Mouse (Mus musculus) heart, adult 8-10 months (tissue): ENCODE results near the gene Spry1. TPM values are rescaled to one million over a fixed set of nuclear protein-coding genes. Genes with fewer than 3 reads are reported as not detected.

Experiments
- DNase-seq: peaks from one replicate; pipeline ENCODE4 v3.0.0; 2022; ENCODE audit warnings: low spot score
- total RNA-seq, 4 experiments: library from RNA; stranded (reverse); gene quantifications; 2 replicates each; pipeline ENCODE4 v1.2.4; 2022

Gene Spry1
- total RNA-seq, 4 experiments from 2014 or later = 14.5 to 17.3 (median 15.5) TPM

DNA sequence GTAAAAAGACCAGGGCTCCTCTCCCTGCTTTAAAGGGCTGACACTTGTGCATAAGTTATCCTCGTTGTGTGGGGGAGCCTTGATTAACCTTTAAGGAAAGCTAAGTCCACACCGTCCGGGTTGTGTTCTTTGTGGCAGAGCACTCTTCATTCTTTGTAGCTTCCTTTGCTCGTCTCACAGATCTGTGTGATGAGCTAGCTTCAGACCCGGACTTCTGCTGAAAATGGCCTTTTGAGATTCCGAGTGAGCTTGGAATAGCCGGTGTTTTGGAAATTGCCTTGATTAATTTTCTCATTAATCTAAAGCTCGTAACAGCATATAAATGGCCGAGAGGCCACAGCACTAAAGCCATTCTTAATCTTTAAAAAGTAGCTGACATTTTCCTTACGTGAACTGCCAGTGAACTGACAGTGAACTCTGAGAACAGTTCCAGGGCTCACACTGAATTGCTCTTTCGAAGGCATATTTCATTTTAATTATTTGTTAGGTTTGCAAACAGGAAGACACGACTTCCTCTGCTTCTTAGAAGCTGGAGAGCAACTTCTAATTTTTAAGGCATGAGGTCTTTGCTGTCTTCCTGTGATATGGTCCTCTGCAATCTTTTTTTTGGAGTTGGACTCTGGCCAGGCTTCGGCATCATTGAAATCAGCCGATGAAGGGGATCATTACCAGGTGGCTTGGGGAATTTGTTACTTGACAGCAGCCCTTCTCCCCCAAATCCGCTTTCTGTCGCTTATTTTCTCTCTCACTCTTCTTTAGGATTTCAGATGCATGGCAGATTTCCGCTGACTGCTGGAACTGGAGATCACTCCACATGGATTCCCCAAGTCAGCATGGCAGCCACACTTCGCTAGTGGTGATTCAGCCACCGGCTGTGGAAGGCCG, 2.3 kb downstream of the Spry1 start:
- peak; percentile 64 for DNase-seq

DNA sequence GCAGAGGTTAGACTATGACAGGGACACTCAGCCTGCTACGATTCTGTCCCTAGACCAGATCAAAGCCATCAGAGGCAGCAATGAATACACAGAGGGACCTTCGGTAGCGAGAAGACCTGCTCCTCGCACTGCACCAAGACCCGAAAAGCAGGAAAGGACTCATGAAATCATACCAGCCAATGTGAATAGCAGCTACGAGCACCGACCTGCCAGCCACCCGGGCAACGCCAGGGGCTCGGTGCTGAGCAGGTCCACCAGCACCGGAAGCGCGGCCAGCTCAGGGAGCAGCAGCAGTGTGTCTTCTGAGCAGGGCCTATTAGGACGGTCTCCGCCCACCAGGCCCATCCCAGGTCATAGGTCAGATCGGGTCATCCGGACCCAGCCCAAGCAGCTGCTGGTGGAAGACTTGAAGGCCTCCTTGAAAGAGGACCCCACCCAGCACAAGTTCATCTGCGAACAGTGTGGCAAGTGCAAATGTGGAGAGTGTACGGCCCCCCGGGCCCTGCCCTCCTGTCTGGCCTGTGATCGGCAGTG, 3.0 kb downstream of the Spry1 start:
- peak; percentile 73 for DNase-seq

DNA sequence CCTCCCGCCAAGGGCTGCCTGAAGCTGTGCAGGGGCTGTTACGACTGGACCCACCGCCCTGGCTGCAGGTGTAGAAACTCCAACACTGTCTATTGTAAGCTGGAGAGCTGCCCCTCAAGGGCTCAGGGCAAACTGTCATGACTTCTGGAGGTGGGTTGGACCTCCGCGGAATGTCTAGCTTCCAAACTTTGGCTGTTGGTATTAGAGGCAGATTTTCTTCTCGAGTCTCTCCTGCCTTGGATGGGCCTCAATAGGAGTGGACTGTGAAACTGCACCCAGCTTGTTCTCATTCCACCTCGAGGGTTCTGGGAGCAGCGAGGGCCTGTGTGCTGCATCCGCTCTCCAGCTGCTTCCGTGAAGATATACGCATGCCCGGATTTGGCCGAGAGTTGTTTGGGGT, 3.7 kb downstream of the Spry1 start:
- no peak for DNase-seq

DNA sequence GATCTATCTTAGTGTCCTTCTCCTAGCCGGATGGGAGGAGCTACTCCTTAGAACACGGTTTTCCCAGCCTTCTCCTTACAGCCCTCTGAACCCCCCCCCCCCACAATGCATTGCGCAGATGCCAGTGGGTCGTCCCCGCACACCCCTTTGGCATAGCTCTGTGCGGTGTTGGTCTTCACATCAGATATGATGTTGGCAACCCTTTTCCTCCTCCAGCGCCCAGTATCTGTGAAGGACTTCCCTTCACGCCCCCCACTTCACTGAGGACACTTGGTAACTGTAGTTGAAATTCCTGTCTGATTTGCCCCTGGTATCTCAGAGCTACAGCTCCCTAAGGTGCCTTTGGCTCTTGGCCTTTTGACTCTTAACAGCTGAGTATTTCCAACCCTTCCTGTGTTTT, 4.2 kb downstream of the Spry1 start:
- no peak for DNase-seq

DNA sequence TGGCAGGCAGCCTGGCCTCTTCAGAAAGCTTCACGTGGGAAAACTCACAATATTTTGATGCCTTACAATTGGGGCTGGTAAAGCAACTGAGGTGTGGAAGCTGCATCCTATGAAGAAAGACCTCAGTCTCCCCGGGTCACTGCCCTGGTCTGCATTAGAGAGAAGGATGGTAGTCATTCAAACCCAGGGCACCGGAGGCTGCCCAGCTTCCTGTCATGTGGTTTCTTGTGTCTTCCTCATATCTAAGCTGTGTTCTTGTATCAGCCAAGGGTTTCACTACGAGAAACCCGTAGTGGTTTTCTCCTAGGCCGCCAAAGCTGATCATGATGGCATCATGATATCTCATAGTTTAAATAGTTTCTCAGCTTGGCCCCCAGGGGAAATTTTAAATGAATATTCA, 5.3 kb downstream of the Spry1 start:
- no peak for DNase-seq

DNA sequence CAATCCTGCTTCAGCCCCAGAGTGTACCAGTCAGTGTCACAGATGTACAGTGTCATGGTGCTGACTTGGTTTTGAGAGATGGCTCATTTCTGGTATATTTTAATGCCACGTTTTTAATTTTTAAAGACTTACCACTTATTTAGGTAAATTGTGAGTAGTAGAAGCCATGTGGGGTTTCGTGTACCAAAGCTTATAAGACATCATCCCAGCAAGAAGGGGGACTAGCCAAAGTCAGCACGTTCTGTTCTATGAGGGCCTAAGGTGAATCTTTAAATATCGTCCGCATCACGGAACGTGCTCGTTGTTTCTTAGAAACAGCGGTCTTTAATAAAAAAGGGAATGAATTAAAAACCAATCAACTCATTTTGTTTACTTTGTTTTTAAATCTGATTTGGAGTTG, 6.5 kb downstream of the Spry1 start:
- no peak for DNase-seq

DNA sequence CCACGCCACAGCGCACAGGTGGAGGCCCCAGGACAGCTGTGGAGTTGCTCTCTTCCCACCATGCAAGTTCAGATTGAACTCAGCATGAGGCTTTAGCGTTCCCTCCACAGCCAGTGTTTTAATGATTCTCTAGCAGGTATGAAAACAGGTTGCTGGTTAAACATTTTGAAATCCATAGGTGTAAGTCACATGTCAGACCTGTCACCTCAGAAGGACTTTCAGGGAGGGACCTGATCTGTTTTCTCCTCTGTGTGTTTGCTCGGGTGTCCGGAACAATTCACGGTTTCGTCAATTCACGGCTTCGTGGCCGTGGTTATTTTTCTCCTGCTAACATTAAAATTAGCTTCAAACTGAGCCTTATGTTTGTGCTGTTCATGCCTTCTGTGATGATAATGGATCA, 7.5 kb downstream of the Spry1 start:
- no peak for DNase-seq

DNA sequence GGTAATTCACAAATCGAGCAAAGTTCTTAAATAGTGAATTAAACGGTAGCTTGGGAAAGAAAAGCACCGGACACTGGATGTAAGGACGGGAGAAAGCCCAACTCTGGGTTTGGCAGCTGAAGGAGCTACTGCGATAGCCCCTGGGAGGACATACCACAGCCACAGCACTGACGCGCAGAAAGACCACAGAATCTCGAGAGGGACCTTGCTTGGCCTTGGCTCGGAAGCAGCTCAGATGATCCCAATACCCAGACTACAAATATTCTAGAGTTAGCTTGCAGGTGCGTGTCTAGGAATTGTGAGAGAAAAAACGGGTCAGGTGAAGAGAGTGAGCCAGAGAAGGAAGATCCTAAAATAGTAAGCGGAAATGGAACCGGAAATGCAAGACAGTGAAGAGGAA, 8.5 kb downstream of the Spry1 start:
- DNase-seq = no peak

DNA sequence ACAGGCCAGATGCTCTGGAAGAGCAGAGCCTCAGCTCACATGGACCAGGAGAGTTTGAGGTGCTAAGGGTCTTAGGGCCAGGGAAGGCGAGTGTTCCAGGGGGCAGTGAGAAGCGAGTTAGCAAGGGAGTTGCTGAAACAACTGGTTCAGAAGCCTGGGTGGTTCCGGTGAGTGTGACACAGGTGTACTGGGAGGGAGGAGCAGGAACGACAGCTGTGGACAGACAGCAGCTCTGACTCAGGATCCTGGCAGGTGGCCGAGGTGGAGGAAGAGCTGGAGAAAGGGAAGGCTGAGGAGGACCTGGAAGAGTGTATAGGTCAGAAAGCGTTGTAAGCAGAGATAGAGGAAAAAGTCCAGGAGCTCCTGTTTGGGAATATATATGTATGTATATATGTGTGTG, 9.5 kb downstream of the Spry1 start:
- no peak for DNase-seq

DNA sequence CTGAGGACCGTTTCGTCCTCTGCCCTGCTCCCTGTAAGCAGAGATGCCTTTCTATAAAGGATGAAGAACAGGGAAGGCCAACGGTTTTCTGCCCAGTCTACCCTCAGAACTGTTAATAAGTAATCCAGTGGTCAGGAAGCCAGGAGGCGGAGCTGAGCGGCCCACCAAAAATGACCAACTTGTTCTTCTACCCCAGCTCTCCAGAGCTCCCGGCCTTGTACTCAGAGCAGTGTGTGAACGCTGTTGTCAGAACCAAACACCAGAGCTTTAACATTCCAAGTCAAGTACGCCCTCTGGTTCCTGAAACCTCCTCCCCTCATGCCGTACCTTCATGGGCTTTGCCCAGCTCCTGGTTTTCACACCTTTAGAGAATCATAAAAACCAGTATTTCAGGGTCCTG, 12.8 kb downstream of the Spry1 start:
- no peak for DNase-seq

DNA sequence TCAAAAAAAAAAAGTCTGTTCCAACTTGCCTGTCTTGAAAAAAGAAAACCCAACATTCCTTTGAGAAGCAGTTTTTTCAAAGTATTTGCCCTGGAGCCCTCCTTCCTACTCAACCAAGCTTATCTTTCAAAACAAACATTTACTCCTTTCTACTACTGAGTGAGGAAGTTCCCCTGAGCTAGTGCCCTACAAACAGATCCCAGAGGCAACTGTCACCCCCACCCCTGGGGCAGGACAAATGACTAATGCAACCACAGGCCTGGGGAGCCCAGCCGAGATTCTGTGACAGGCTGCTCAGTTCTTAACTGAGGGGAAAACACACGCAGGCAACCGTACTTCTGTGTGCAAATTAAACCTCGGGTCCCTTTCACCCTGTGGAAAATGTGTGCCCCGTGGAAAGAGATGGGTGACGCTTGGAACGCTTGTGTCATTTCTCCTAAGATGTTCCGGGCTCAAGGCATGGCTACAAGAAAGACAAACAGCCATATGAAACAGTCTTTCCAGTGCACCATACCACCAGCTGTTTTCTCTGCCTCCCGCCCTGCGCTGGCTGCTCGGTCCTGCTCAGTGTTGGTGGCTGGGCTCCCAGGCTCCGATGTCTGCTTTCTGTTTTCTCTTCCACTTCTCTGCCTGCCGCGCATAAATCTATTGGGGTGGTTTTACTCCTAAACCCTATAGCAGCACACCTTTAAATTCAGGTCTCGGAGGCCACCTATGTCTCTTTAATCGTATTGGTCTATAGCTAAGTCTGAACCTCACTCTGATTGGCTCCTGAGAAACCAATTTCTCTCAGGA, 14.4 kb downstream of the Spry1 start:
- DNase-seq = no peak

DNA sequence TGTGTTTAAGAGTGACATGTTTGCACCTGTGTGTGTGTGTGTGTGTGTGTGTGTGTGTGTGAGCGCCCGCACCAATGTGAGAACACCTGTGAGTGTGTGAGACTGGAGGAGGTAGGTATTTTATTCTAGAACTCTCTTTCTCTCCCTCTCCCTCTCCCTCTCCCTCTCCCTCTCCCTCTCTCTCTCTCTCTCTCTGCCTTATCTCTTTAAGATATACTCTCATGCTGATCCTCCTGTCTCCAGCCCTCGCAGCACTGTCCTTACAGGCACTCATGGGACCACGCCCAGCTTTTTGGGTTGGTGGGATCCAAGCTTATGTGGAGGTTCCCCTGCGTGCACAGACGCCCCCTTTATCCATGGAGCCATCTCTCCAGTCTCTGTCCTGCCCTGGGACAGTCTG, 15.0 kb downstream of the Spry1 start:
- no peak for DNase-seq

DNA sequence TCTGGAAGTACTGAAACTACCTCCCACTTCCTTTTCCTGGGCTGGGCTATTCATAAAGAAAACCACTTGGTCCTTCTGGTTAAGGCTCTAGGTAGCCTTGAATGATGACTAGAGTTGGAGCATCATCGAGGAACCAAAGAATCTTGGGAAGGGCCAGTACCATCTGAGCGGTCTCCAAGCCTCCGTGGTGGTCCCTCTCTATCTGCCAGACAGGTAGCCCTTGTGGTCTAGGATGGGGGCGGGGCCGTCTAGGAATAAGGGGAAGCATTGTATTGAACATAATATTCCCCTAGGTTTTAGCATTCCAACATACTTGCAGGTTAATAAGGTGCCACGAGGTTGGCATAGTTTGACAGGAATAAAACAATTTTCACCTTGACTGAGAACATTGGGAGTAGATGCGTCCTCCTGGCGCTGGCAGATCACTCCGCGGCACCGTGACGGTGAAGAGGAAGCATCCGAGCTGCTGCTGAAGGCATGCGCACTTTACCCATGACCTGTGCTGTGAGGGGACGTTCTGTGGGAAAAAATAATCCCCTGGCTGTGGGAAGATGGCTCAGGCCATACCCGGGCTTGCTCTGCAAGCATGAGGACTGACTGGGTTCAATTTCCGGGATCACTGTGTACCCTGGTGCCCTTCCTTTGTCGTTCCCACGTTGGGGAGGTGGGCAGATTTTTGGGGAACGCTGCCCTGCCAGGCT, 16.3 kb downstream of the Spry1 start:
- DNase-seq = no peak

DNA sequence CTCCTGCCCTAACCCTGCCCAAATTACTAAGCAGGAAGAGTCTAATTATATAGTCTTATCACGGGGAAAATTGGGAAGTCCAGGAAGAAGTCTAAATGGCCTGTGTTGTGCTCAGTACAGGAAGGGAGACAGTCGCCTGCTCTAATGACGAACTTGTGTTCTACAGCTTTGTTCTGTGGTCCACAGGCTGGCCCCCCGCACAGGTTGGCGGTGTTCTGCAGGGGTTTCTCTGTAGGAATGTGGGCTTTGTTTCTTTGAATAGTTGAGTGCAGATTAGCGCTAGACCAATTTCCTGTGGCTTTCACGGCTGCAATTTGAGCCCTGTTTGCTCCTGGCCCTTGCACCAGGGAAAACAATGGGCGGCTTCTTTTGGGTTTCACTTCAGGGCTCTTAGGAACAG, 17.3 kb downstream of the Spry1 start:
- DNase-seq = peak; percentile 54

DNA sequence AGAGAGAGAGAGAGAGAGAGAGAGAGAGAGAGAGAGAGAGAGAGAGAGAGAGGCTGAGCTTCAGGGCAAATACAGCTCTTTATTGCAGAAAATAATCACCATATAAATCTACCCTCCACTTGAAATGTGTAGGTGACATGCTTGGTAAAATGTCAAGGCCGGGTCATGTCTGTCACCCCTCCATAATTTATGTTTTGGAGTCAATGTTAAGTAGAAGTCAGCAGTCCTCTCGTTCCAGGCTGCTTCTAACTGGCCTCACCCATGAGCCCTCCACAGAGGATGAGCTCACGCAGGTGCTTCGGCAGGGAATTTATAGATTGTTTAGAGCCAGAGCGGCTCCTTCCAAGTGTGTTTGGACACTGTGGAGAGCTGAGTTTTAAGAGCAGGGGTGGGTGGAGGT, 18.4 kb downstream of the Spry1 start:
- DNase-seq = no peak

DNA sequence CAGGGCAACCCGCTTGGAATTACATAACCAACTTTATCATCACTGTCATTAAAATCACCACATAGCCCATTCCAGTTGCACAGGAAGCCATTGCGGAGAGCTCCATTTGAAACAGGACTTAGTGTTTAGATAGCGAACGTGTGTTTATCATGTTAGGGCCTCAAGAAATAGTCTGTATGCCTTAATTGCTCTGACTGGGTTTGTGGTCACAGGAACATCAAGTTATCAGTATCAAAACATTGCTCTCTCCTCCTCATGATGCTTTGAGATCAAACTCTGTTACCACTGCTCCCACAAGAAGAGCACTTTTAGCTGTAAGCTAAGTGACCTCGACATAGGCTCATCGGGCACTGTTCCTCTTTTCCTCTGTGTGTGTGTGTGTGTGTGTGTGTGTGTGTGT, 19.9 kb downstream of the Spry1 start:
- no peak for DNase-seq

DNA sequence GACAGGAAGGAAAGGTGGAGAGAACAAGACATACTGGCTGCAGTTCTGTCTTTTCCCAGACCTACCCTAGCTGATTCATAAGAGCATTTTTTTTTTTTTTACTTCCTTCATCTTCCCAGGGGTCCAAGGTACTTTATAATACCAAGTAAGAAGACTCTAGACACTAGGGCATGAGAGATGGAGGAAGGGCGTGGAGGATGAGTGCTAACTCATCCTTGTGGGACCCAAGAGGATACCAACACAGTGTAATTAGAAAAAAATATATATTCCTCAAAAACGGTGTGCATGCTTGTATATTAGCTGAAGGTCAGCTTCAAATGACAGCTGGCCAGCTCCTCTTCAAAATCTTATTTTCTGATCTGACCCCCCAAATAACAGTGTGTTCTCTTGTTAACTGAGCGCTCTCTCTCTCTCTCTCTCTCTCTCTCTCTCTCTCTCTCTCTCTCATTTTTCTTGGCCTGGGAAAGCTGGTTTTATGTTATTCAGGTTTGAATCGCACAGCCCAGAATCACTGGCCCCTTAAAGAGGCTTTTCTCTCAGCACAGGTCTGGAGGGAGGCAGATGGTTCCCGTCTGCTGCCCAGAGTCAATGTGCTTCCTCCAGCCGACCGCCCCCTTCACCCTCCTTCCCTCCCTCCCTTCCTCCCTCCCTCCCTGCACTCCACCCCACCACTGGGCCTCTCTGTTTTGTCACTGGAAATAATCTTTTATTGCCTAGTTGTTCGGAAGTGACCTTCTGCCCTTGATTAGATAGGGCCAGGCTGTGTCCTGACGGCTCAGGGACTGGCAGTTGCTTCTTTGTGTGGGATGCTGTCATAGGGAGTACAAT, 26.8 kb downstream of the Spry1 start:
- DNase-seq = no peak

DNA sequence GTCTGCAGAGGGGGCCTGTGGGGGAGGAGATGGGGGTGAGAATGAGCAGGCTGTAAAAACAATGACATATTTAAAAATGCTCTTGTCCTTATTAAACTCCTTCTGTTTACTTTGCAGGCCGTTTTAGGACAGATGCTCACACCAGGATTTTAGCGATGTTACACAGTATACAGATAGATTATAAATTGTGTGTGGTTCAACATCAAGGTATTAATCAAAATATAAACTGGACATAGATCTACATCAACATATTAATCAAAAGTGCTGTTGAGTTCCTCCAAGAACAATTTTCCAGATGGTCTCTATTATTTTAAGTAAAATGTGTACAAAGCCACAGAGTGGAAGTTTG, 27.3 kb downstream of the Spry1 start:
- DNase-seq = no peak

DNA sequence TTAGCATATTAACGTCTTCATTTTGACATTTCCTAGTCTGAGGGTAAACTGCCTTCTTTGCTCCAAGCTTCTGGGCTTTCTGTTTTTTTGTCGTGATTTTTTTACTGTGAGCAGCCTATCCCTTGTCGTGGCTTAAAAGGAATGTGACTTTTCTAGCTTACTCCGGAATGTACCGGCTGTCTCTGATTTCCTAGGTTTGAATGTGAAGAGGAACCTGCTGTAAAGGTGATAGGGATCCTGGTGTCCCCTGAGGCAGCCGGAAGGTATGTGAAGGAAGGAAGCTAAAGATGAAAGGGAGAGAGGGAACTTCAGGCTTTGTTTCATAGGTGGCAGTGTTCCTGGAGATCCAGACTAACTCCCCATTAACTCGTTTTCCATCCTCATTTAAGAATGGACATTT, 28.0 kb downstream of the Spry1 start:
- no peak for DNase-seq

DNA sequence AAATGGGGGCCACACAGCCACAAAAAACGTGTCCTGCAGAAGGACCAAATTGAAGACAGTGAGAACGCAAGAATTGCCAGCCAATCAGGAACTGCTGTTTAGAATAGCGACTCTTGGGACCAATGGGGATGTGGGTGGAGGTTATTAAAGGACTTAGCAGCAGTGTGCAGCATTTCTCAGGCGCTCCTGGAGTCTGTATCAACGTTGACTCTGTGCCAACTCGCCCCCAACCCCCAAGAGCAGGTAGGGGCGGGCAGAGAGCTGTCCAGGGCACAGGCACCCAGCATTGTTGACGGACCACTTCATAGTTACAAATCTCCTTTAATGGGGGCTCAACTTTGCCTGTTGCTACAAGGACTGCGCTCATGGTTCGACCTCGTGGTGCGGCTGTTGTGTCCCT, 28.9 kb downstream of the Spry1 start:
- DNase-seq = no peak

DNA sequence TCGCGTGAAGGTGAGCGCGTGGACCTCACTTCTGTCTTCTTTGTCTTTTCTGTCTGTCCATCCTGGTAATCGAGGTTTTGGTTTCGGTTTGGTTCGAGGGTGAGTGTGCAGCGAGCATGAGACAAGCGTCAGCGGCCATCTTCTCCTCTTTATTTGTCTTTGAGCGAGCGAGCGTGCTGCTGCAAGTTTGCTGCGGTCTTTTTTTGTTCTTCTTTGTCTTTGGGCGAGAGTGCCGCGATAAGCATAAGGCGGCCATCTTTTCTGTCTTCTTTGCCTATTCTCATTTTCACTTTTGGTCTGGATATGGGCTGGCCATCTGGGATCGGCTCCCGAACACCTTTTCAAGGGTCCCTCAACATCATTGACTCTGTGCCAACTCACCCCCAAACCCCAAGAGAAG, 29.4 kb downstream of the Spry1 start:
- DNase-seq = no peak
